Mouse (Mus musculus): ENCODE measurements around the gene Cdca4. TPM values are rescaled to one million over a fixed set of nuclear protein-coding genes. Genes with fewer than 3 reads are reported as not detected.
"Not testable (repeated sequence)": the region's sequence is repeated elsewhere in the genome, so short reads cannot be mapped to it uniquely, and the experiment has no call there.

Gene Cdca4
- polyA plus RNA-seq, 1 experiment from 2014 or later: 88.0 TPM

- H3K36me3 ChIP-seq: no peaks in the 10 kb centered on the region
- WGBS: 66% methylated on average over 11 of the region's 11 CpGs
- H3K27me3 ChIP-seq (replicated peaks): no peaks in the 10 kb centered on the region
- 0 out of 2 replicates have a peak, but pooled peaks have one; percentile 13 for ATAC-seq
- 0 out of 2 replicates have a peak, but pooled peaks cover 2% of the 10 kb centered on the region for H3K4me1 ChIP-seq (replicated peaks)
- H3K9ac ChIP-seq: no peak overlapping the region
- no peak overlapping the region for H3K27ac ChIP-seq
- H3K9me3 ChIP-seq: no peaks in the 10 kb centered on the region
- H3K4me3 ChIP-seq (replicated peaks): no peak overlapping the region
- H3K4me2 ChIP-seq (replicated peaks): no peak overlapping the region
Observed at GRCm38 (mm10) chr12:112853050-112853729, 24.0 kb upstream of the Cdca4 start.

DNA sequence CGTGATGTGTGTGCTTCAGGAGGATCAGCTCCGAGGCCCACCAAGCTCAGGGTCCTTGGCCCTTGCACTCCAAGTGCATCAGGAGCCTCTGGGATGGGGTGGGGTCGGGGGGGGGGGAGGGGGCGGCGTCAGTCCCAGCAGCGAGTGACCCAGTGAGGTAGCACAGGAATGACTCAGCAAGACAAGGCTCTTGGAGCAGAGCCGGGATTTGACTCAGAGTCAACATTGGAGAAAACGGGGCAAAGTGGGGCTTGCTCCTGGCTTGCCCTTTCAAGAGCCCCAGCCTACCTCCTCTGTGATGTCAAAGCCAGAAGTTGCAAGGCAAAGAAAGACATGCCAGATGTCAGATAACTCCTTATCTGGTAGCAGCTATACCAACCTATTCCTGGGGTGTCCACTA is 21.9 kb upstream of the Cdca4 start:
- H3K9me3 ChIP-seq: no peaks in the 10 kb centered on the region
- H3K36me3 ChIP-seq: no peaks in the 10 kb centered on the region
- H3K4me3 ChIP-seq (replicated peaks): no peak overlapping the region
- no peak for ATAC-seq
- 0 out of 2 replicates have a peak, but pooled peaks cover 2% of the 10 kb centered on the region for H3K4me1 ChIP-seq (replicated peaks)
- H3K27me3 ChIP-seq (replicated peaks): no peaks in the 10 kb centered on the region
- no peak overlapping the region for H3K9ac ChIP-seq
- 35% methylated on average over 7 of the region's 8 CpGs for WGBS
- no peak overlapping the region for H3K4me2 ChIP-seq (replicated peaks)
- H3K27ac ChIP-seq: no peak overlapping the region

- no peaks in the 10 kb centered on the region for H3K36me3 ChIP-seq
- no peak overlapping the region for H3K4me2 ChIP-seq (replicated peaks)
- ATAC-seq: no peak
- 0 out of 2 replicates have a peak, but pooled peaks cover 2% of the 10 kb centered on the region for H3K4me1 ChIP-seq (replicated peaks)
- 88% methylated on average over 9 of the region's 9 CpGs for WGBS
- H3K9ac ChIP-seq: no peak overlapping the region
- H3K4me3 ChIP-seq (replicated peaks): no peak overlapping the region
- H3K27me3 ChIP-seq (replicated peaks): no peaks in the 10 kb centered on the region
- no peaks in the 10 kb centered on the region for H3K9me3 ChIP-seq
- no peak overlapping the region for H3K27ac ChIP-seq
Observed at GRCm38 (mm10) chr12:112850344-112850743, 21.1 kb upstream of the Cdca4 start.

GRCm38 (mm10) chr12:112849235-112850022 is 20.2 kb upstream of the Cdca4 start:
- no peak overlapping the region for H3K4me3 ChIP-seq (replicated peaks)
- H3K4me1 ChIP-seq (replicated peaks): 0 out of 2 replicates have a peak, but pooled peaks cover 2% of the 10 kb centered on the region
- no peaks in the 10 kb centered on the region for H3K9me3 ChIP-seq
- no peaks in the 10 kb centered on the region for H3K36me3 ChIP-seq
- no peak overlapping the region for H3K4me2 ChIP-seq (replicated peaks)
- WGBS: 68% methylated on average over 11 of the region's 11 CpGs
- no peak overlapping the region for H3K9ac ChIP-seq
- no peak for ATAC-seq
- no peaks in the 10 kb centered on the region for H3K27me3 ChIP-seq (replicated peaks)
- no peak overlapping the region for H3K27ac ChIP-seq

- H3K4me3 ChIP-seq (replicated peaks): no peak overlapping the region
Observed at GRCm38 (mm10) chr12:112847880-112848279, 18.7 kb upstream of the Cdca4 start.

DNA sequence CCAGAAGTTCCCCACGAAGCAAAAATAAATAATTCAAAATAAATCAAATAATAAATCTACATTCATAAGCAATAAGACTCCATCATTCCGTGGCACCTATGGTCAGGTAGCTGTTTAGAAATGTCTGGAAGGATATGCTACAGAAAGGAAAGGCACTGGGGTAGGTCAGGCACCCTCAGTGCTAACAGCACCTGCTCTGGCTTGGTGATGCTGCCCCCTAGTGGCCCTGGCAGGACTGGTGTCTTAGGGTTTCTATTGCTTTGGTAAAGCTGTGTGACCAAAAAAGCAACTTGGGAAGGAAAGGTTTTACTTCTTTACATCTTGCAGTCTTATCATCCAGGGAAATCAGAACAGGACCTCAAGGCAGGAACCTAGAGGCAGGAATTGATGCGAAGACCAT is 14.6 kb upstream of the Cdca4 start:
- Histone ChIP-seq H3K4me1 (replicated peaks) (no peaks in the 10 kb centered on the region), H3K9ac (no peak overlapping the region), H3K4me3 (replicated peaks) (no peak overlapping the region), H3K4me2 (replicated peaks) (no peak overlapping the region), H3K27me3 (replicated peaks) (no peaks in the 10 kb centered on the region), H3K36me3 (no peaks in the 10 kb centered on the region), H3K9me3 (no peaks in the 10 kb centered on the region), H3K27ac (no peak overlapping the region)
- WGBS: 19% methylated on average over 3 of the region's 3 CpGs
- ATAC-seq: peak; percentile 63; the same call in 1 of the 2 replicates

More at GRCm38 (mm10) chr12:112847880-112848279, 18.7 kb upstream of the Cdca4 start:
- Histone ChIP-seq H3K27me3 (replicated peaks) (no peaks in the 10 kb centered on the region), H3K9me3 (no peaks in the 10 kb centered on the region), H3K4me1 (replicated peaks) (0 out of 2 replicates have a peak, but pooled peaks cover under 1% of the 10 kb centered on the region), H3K36me3 (no peaks in the 10 kb centered on the region), H3K27ac (no peak overlapping the region), H3K9ac (no peak overlapping the region), H3K4me2 (replicated peaks) (no peak overlapping the region)
- WGBS: 90% methylated on average over 2 of the region's 2 CpGs
- no peak for ATAC-seq

- not testable (repeated sequence) for ATAC-seq; H3K4me3 ChIP-seq (replicated peaks); H3K36me3 ChIP-seq; H3K27me3 ChIP-seq (replicated peaks); H3K27ac ChIP-seq; H3K9ac ChIP-seq; H3K4me1 ChIP-seq (replicated peaks); H3K9me3 ChIP-seq; H3K4me2 ChIP-seq (replicated peaks)
- WGBS: 63% methylated on average over 2 of the region's 2 CpGs
Observed at GRCm38 (mm10) chr12:112842128-112842527, 12.9 kb upstream of the Cdca4 start.

- H3K27me3 ChIP-seq (replicated peaks); H3K36me3 ChIP-seq; H3K4me2 ChIP-seq (replicated peaks); H3K9me3 ChIP-seq; H3K4me1 ChIP-seq (replicated peaks); H3K4me3 ChIP-seq (replicated peaks); ATAC-seq; H3K9ac ChIP-seq; H3K27ac ChIP-seq: not testable (repeated sequence)
- whole genome bisulfite sequencing: 72% methylated on average over 4 of the region's 4 CpGs
Observed at GRCm38 (mm10) chr12:112841338-112841892, 12.2 kb upstream of the Cdca4 start.

- ATAC-seq: no peak
- H3K4me3 ChIP-seq (replicated peaks): no peak overlapping the region
- no peak overlapping the region for H3K9ac ChIP-seq
- no peak overlapping the region for H3K4me2 ChIP-seq (replicated peaks)
- no peaks in the 10 kb centered on the region for H3K9me3 ChIP-seq
- WGBS: 78% methylated on average over 25 of the region's 25 CpGs
- no peaks in the 10 kb centered on the region for H3K27me3 ChIP-seq (replicated peaks)
- H3K27ac ChIP-seq: no peak overlapping the region
- H3K4me1 ChIP-seq (replicated peaks): no peaks in the 10 kb centered on the region
- no peaks in the 10 kb centered on the region for H3K36me3 ChIP-seq
Observed at GRCm38 (mm10) chr12:112840209-112841086, 11.2 kb upstream of the Cdca4 start.

DNA sequence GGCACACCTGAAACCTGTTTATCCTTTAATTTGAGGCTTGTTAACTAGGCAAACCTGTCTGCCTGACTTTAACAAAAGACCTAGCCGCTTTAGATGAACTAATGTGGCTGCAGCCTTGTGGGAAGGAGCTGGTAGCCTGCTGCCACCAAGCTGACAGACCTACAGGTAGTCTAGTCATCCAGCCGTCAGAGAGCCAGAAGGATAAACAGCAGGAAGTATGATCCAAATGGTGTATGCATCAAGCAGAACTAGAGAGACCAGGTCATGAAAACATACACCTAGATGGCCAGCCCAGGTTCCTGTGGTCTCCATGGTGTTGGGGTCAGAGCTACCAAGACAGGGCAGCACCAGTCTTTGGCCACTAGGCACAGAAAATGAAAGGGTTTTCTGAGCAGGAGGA is 5.8 kb upstream of the Cdca4 start:
- peaks cover 5% of the 10 kb centered on the region; the same call in 1 of the 2 replicates for H3K4me1 ChIP-seq (replicated peaks)
- no peak overlapping the region for H3K27ac ChIP-seq
- no peak overlapping the region for H3K9ac ChIP-seq
- no peak overlapping the region for H3K4me2 ChIP-seq (replicated peaks)
- ATAC-seq: no peak
- H3K9me3 ChIP-seq: no peaks in the 10 kb centered on the region
- no peak overlapping the region for H3K4me3 ChIP-seq (replicated peaks)
- no peaks in the 10 kb centered on the region for H3K36me3 ChIP-seq
- H3K27me3 ChIP-seq (replicated peaks): no peaks in the 10 kb centered on the region
- WGBS: 69% methylated on average over 2 of the region's 2 CpGs

DNA sequence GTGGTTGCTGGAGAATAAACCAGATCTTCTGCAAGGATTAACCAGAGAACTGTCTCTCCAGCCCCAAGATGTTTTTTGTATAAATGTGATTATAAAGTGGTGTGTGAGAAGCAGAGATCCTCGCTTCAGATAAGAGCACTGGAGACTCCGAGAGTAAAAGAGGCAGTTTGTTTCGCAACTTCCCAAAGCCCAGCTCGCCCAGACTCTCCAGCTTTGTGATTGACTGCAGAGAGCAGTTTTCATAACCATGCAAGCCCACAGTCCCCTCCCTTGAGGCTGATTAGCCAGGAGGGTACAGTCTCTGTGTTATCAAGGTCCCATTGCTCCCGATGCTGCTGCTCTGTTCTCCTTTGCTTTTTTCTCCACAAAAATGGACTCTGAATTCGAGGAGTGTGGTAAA is 4.3 kb upstream of the Cdca4 start:
- Histone ChIP-seq H3K9ac (no peak overlapping the region; the same call in 1 of the 2 replicates), H3K36me3 (no peaks in the 10 kb centered on the region), H3K27me3 (replicated peaks) (no peaks in the 10 kb centered on the region), H3K4me1 (replicated peaks) (peaks cover 5% of the 10 kb centered on the region; the same call in 1 of the 2 replicates), H3K9me3 (no peaks in the 10 kb centered on the region), H3K27ac (no peak overlapping the region), H3K4me2 (replicated peaks) (no peak overlapping the region), H3K4me3 (replicated peaks) (no peak overlapping the region)
- 70% methylated on average over 6 of the region's 6 CpGs for WGBS
- no peak for ATAC-seq

GRCm38 (mm10) chr12:112832411-112832810 is 3.2 kb upstream of the Cdca4 start:
- Histone ChIP-seq H3K36me3 (peaks cover 5% of the 10 kb centered on the region), H3K4me3 (replicated peaks) (no peak overlapping the region), H3K4me1 (replicated peaks) (peaks cover 12% of the 10 kb centered on the region), H3K9me3 (no peaks in the 10 kb centered on the region), H3K27me3 (replicated peaks) (no peaks in the 10 kb centered on the region), H3K9ac (no peak overlapping the region), H3K4me2 (replicated peaks) (no peak overlapping the region), H3K27ac (no peak overlapping the region)
- no peak for ATAC-seq
- WGBS: 94% methylated on average over 5 of the region's 5 CpGs
